Mouse (Mus musculus) bone marrow macrophage, adult 2 months (primary cell): Measurements from ENCODE around the gene Tiam1.

Experiments used
- CTCF ChIP-seq: IDR thresholded peaks from 2 replicates; pipeline ENCODE4 v1.5.1; 2012; ENCODE audit warnings: low read depth, mild to moderate bottlenecking, low read length, moderate library complexity
- POLR2A ChIP-seq: IDR thresholded peaks from 2 replicates; pipeline ENCODE4 v1.6.1; 2012; ENCODE audit warnings: mild to moderate bottlenecking, low read depth, low read length, borderline replicate concordance

DNA sequence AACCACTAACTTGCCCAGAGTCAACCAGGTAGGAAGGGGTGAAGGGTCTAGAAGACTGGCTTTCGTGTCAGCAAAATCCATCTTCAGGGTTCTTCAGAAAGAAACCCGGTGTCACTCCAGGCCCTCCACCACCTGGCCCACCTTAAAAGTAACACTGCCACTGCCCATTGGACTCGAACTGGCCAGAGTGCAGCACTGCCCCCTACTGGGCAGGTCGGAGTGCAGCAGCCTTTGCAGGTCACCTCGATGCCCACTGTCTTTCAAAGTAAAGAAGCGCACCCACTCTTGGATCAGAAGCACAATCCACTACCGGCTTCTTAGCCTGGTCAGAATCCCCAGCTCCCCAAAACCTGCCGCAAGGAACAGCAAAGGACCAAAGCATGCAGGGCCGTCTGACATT, 247.2 kb downstream of the Tiam1 start:
- TF ChIP-seq CTCF, result peak; percentile 33; the same call in 1 of the 2 replicates
- TF ChIP-seq POLR2A, result no peak
